Mouse (Mus musculus): ENCODE measurements around the gene Dennd2d.

GRCm38 (mm10) chr3:106483796-106484405 is 1.7 kb downstream of the Dennd2d start:
- TF ChIP-seq TAL1 (IDR thresholded peaks at IDR 0.05; ENCODE audit: low read length), result no peak
- TF ChIP-seq GATA1 (IDR thresholded peaks at IDR 0.05; ENCODE audit: low read length), result no peak
